Mouse (Mus musculus) liver, embryonic 14.5 days (tissue): ENCODE results near the gene Cdkn1b. TPM values are rescaled to one million over a fixed set of nuclear protein-coding genes. Genes with fewer than 3 reads are reported as not detected.

Experiments
- ATAC-seq: fragments of 200-750 bp; cut with Nextera tagmentation; 2 replicates; pipeline ENCODE4 v1.8.0; 2017; ENCODE audit warnings: moderate number of reproducible peaks, mild to moderate bottlenecking, moderate library complexity; ENCODE audit not compliant: insufficient read depth
- DNase-seq, 3 experiments: peaks; one replicate each; pipeline ENCODE4 v3.0.0-alpha.2; 2012 to 2013; ENCODE audit warnings: low read depth in 3 of 3, low spot score in 3 of 3
- H3K27ac ChIP-seq: fragments of 300-500 bp; sonication (generic); 2 replicates; pipeline ENCODE4 v1.5.1; 2014; ENCODE audit warnings: moderate library complexity, mild to moderate bottlenecking, control low read depth, inconsistent platforms
- H3K27me3 ChIP-seq: fragments of 300-500 bp; sonication (generic); 2 replicates; pipeline ENCODE4 v1.6.1; 2014; ENCODE audit warnings: mild to moderate bottlenecking, low read length, moderate library complexity; ENCODE audit not compliant: control insufficient read depth, insufficient read depth
- H3K36me3 ChIP-seq: fragments of 300-500 bp; sonication (generic); replicated peaks from 2 replicates; pipeline ENCODE4 v1.6.1; 2014; ENCODE audit warnings: low read depth; ENCODE audit not compliant: control insufficient read depth, insufficient read depth
- H3K4me1 ChIP-seq, 2 experiments: fragments of 200-500 bp in 1 of 2; fragments of 300-500 bp in 1 of 2; sonication (generic) in 1 of 2; replicated peaks; 2 replicates each; pipeline ENCODE4 v1.6.1; 2012 to 2014; ENCODE audit warnings: antibody characterized with exemption in 1 of 2, inconsistent platforms in 1 of 2, low read length in 1 of 2; ENCODE audit not compliant: control insufficient read depth in 2 of 2, insufficient read depth in 2 of 2
- H3K4me2 ChIP-seq: fragments of 300-500 bp; sonication (generic); 2 replicates; pipeline ENCODE4 v1.6.1; 2014; ENCODE audit warnings: low read depth, mild to moderate bottlenecking, control low read depth, moderate library complexity
- H3K4me3 ChIP-seq, 2 experiments: fragments of 200-500 bp in 1 of 2; fragments of 300-500 bp in 1 of 2; sonication (generic) in 1 of 2; 2 replicates each; pipeline ENCODE4 v1.5.1; 2012 to 2014; ENCODE audit warnings: low read depth in 2 of 2, low read length in 2 of 2, mild to moderate bottlenecking in 2 of 2, control low read depth in 1 of 2, inconsistent platforms in 1 of 2, moderate library complexity in 1 of 2; ENCODE audit not compliant: insufficient read depth in 1 of 2
- H3K9ac ChIP-seq: fragments of 300-500 bp; sonication (generic); replicated peaks from 2 replicates; pipeline ENCODE4 v1.6.1; 2014; ENCODE audit warnings: mild to moderate bottlenecking, control low read depth, moderate library complexity
- H3K9me3 ChIP-seq: fragments of 300-500 bp; sonication (generic); 2 replicates; pipeline ENCODE4 v1.6.1; 2016; ENCODE audit warnings: low read length, mixed read lengths; ENCODE audit not compliant: control insufficient read depth
- CTCF ChIP-seq: IDR thresholded peaks from 2 replicates; pipeline ENCODE4 v1.5.1; 2016; ENCODE audit warnings: antibody characterized with exemption, low read depth, control low read depth
- EP300 ChIP-seq: IDR thresholded peaks from 2 replicates; pipeline ENCODE4 v1.6.1; 2016; ENCODE audit warnings: antibody characterized with exemption, low read depth
- WGBS: fragments of 180-500 bp; shearing (Covaris S2); extraction: QIAGEN DNeasy Blood & Tissue Kit; methylation state at CpG from one replicate; pipeline ENCODE4 v1.1.7; 2014; ENCODE audit not compliant: insufficient replicate concordance; 5-methylcytosine and 5-hydroxymethylcytosine counted together
- polyA plus RNA-seq, 2 experiments: library from polyadenylated mRNA; depleted of rRNA in 1 of 2; stranded (reverse) in 1 of 2; unstranded in 1 of 2; fragments of >200 nt; fragmentation: Nextera tagmentation in 1 of 2; extraction: Ambion mirVana in 1 of 2; gene quantifications; 2 replicates each; pipeline versions ENCODE4 v1.2.1 to v1.2.3; 2012 to 2014

Gene Cdkn1b
- polyA plus RNA-seq, 2 experiments, result 12.2 to 12.6 TPM

- no peaks in the 10 kb centered on the region for H3K9me3 ChIP-seq
- no peaks in the 10 kb centered on the region for H3K27me3 ChIP-seq
- DNase-seq, result no peak
- ATAC-seq, result no peak
- H3K4me1 ChIP-seq, result peaks cover 8 to 12% of the 10 kb centered on the region in 2 experiments
- H3K4me2 ChIP-seq, result no peak overlapping the region
- TF ChIP-seq CTCF (no peak), EP300 (no peak)
- H3K4me3 ChIP-seq, result no peak overlapping the region
- H3K27ac ChIP-seq, result no peak overlapping the region
- 74% methylated on average over 5 of the region's 5 CpGs for WGBS
- H3K9ac ChIP-seq, result no peak overlapping the region
- no peaks in the 10 kb centered on the region for H3K36me3 ChIP-seq
These were observed 5.7 kb upstream of the Cdkn1b start for GRCm38 (mm10) chr6:134914523-134914922.

DNA sequence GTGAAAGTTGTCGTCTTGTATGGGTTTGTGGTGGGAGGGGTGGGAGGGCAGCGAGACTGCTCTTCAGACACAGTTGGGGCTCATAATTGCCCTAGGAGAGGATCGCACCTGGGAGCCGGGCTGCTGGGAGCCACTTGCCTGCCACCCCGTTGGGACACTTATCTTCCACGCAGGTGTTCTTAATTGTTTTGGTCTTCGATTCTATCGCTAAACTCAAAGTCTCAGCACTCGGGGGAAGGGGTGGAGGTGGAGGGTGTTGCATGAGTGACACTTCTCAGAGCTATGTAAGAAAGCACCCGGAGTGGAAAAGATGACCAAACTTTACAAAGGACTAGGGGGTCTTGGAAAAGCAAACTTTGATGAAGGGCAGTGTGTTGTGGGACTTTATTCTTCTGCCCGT is 3.6 kb upstream of the Cdkn1b start:
- no peak for ATAC-seq
- 0% methylated on average over 11 of the region's 11 CpGs for WGBS
- no peak for DNase-seq
- Histone ChIP-seq H3K4me1 (peaks cover 8 to 12% of the 10 kb centered on the region in 2 experiments), H3K9me3 (no peaks in the 10 kb centered on the region), H3K36me3 (no peaks in the 10 kb centered on the region), H3K27me3 (no peaks in the 10 kb centered on the region), H3K4me3 (peak overlapping the region; percentile 55 to 57), H3K4me2 (peak overlapping the region; percentile 95), H3K27ac (no peak overlapping the region), H3K9ac (peak overlapping the region; percentile 70)
- no peak for TF ChIP-seq CTCF
- no peak for TF ChIP-seq EP300

- 2% methylated on average over 11 of the region's 11 CpGs for WGBS
- H3K4me3 ChIP-seq, result peak overlapping the region; percentile 55 to 57
- peak overlapping the region; percentile 70 for H3K9ac ChIP-seq
- H3K9me3 ChIP-seq, result no peaks in the 10 kb centered on the region
- H3K4me2 ChIP-seq, result peak overlapping the region; percentile 95
- H3K36me3 ChIP-seq, result peaks cover 2% of the 10 kb centered on the region
- H3K27ac ChIP-seq, result no peak overlapping the region
- DNase-seq (no peak), ATAC-seq (no peak)
- H3K4me1 ChIP-seq, result peaks cover 8 to 13% of the 10 kb centered on the region in 2 experiments
- no peaks in the 10 kb centered on the region for H3K27me3 ChIP-seq
- TF ChIP-seq CTCF, result no peak
These were observed 3.1 kb upstream of the Cdkn1b start for GRCm38 (mm10) chr6:134917087-134917486.

GRCm38 (mm10) chr6:134918769-134919168 is 1.4 kb upstream of the Cdkn1b start:
- WGBS, result 82% methylated on average over 10 of the region's 10 CpGs
- DNase-seq (no peak), ATAC-seq (no peak)
- no peak for TF ChIP-seq EP300
- TF ChIP-seq CTCF, result no peak
- peaks cover 18 to 19% of the 10 kb centered on the region in 2 experiments for H3K4me1 ChIP-seq
- no peaks in the 10 kb centered on the region for H3K9me3 ChIP-seq
- no peaks in the 10 kb centered on the region for H3K27me3 ChIP-seq
- H3K4me3 ChIP-seq, result no peak overlapping the region
- H3K27ac ChIP-seq, result no peak overlapping the region
- peaks cover 15% of the 10 kb centered on the region for H3K36me3 ChIP-seq
- H3K9ac ChIP-seq, result no peak overlapping the region
- peak overlapping the region; percentile 96; the same call in 1 of the 2 replicates for H3K4me2 ChIP-seq

- Histone ChIP-seq H3K9me3 (no peaks in the 10 kb centered on the region), H3K4me3 (peak overlapping the region; percentile 91 to 99), H3K9ac (peak overlapping the region; percentile 94), H3K27me3 (no peaks in the 10 kb centered on the region), H3K36me3 (peaks cover 16% of the 10 kb centered on the region), H3K4me1 (peaks cover 18 to 19% of the 10 kb centered on the region in 2 experiments), H3K4me2 (peak overlapping the region; percentile 96), H3K27ac (peak overlapping the region; percentile 96)
- ATAC-seq (peak; percentile 50), DNase-seq (no peak)
- TF ChIP-seq CTCF, result no peak
- no peak for TF ChIP-seq EP300
- 8% methylated on average over 37 of the region's 37 CpGs for WGBS
These were observed 551 bp upstream of the Cdkn1b start for GRCm38 (mm10) chr6:134919511-134920189.
